Mouse (Mus musculus): ENCODE data around the gene Prune2. TPM values are rescaled to one million over a fixed set of nuclear protein-coding genes. Genes with fewer than 3 reads are reported as not detected.
A peak's percentile ranks its signal among the peaks of the same experiment; 100 is the strongest.

Prune2 gene
- polyA plus RNA-seq, 1 experiment, result 0.48 TPM

DNA sequence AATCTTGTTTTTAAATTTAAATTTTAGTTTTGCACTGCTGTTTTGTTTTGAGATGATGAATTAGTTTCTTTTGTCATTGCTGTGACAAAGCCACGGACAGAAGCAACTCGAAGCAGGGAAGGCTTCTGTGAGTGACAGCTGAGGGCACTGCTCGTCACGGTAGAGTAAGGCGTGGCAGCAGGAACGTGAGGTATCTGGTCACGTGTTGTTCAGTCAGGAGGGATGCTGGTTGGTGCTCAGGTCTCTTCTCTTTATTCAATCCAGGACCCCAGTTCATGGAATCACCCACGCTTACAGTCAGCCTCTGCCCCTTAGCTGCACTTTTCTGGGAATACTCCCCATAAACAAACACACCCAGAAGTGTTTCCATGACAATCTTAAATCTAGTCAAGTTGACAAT is 38.3 kb downstream of the Prune2 start:
- no peak overlapping the region for H3K4me3 ChIP-seq (ENCODE audit: insufficient read depth, low read depth, low read length)
- WGBS, result 76% methylated on average over 8 of the region's 8 CpGs
- no peaks in the 10 kb centered on the region for H3K27me3 ChIP-seq (replicated peaks; ENCODE audit: control insufficient read depth, insufficient read depth, low read length)
- DNase-seq, result no peak
- H3K4me1 ChIP-seq (ENCODE audit: control insufficient read depth, insufficient read depth, low read length), result peaks cover 6% of the 10 kb centered on the region; the same call in 1 of the 2 replicates
- no peaks in the 10 kb centered on the region for H3K36me3 ChIP-seq (ENCODE audit: control insufficient read depth, insufficient read depth, low read length)
- TF ChIP-seq POLR2A (IDR thresholded peaks at IDR 0.05; ENCODE audit: low read depth, low read length), result no peak
- no peak for TF ChIP-seq CTCF (conservative IDR thresholded peaks at IDR 0.05; ENCODE audit: insufficient read depth, insufficient read length, low read depth, low read length)
- H3K27ac ChIP-seq (ENCODE audit: insufficient read depth, low read depth, low read length), result no peak overlapping the region

DNA sequence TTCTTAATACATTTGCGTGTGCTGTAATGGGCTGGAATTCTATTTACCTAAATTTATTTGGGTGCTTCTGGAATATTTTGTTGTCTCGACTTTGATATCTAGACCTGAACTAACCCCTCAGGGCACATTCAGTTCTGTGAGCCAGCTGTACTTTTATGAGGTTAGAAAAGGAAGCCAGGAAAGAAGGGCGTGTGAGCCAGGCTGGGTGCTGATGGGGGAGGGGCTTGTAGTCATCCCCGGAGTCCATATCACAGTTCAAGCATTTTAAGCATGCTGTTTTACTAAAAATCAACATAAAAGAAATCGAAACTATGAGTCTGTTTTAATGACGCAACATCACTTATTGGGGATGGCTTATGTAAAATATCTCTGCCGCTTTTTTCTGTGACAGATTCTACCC is 42.0 kb downstream of the Prune2 start:
- Histone ChIP-seq H3K36me3 (ENCODE audit: control insufficient read depth, insufficient read depth, low read length) (no peaks in the 10 kb centered on the region), H3K27me3 (replicated peaks; ENCODE audit: control insufficient read depth, insufficient read depth, low read length) (no peaks in the 10 kb centered on the region), H3K4me1 (ENCODE audit: control insufficient read depth, insufficient read depth, low read length) (peaks cover 6% of the 10 kb centered on the region; the same call in 1 of the 2 replicates), H3K27ac (ENCODE audit: insufficient read depth, low read depth, low read length) (no peak overlapping the region), H3K4me3 (ENCODE audit: insufficient read depth, low read depth, low read length) (no peak overlapping the region)
- no peak for TF ChIP-seq CTCF (conservative IDR thresholded peaks at IDR 0.05; ENCODE audit: insufficient read depth, insufficient read length, low read depth, low read length)
- no peak for TF ChIP-seq POLR2A (IDR thresholded peaks at IDR 0.05; ENCODE audit: low read depth, low read length)
- DNase-seq, result peak; percentile 13
- 47% methylated on average over 7 of the region's 7 CpGs for WGBS

DNA sequence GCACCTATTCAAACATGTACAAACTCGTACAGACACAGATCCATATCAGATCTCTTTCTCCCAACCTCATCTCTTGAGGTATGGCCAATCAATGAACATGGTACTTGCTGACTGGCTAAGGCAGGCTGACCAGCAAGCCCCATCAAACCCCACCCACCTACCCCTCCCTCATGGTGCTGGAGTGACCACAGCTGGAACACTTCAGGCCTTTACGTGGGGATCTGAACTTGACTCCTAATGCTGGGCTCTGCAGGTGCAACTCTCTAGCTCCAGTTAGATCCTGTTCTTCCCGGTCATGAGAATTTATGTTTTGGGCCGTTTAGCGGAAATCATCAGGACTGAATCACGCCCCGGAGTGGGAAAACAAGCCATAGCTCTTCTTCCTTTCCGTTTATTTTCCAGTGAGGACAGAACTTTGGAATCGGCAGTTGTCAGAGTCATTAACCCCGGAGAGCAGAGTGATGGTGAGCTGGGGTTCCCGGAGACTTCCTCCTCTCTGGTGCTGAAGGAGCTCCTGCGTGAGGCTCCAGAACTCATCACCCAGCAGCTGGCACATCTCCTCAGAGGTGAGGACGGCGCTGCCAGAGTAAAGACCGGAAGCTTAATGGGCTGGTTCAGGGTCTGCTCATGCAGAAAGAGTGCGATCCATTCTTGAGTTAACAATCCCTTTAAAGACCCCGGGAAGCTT is 50.4 kb downstream of the Prune2 start:
- DNase-seq, result no peak
- no peak for TF ChIP-seq CTCF (conservative IDR thresholded peaks at IDR 0.05; ENCODE audit: insufficient read depth, insufficient read length, low read depth, low read length)
- no peak for TF ChIP-seq POLR2A (IDR thresholded peaks at IDR 0.05; ENCODE audit: low read depth, low read length)
- 19% methylated on average over 17 of the region's 17 CpGs for WGBS
- Histone ChIP-seq H3K4me1 (ENCODE audit: control insufficient read depth, insufficient read depth, low read length) (no peaks in the 10 kb centered on the region; the same call in 1 of the 2 replicates), H3K27ac (ENCODE audit: insufficient read depth, low read depth, low read length) (no peak overlapping the region), H3K4me3 (ENCODE audit: insufficient read depth, low read depth, low read length) (no peak overlapping the region), H3K27me3 (replicated peaks; ENCODE audit: control insufficient read depth, insufficient read depth, low read length) (no peaks in the 10 kb centered on the region; the same call in 1 of the 2 replicates), H3K36me3 (ENCODE audit: control insufficient read depth, insufficient read depth, low read length) (no peaks in the 10 kb centered on the region)

DNA sequence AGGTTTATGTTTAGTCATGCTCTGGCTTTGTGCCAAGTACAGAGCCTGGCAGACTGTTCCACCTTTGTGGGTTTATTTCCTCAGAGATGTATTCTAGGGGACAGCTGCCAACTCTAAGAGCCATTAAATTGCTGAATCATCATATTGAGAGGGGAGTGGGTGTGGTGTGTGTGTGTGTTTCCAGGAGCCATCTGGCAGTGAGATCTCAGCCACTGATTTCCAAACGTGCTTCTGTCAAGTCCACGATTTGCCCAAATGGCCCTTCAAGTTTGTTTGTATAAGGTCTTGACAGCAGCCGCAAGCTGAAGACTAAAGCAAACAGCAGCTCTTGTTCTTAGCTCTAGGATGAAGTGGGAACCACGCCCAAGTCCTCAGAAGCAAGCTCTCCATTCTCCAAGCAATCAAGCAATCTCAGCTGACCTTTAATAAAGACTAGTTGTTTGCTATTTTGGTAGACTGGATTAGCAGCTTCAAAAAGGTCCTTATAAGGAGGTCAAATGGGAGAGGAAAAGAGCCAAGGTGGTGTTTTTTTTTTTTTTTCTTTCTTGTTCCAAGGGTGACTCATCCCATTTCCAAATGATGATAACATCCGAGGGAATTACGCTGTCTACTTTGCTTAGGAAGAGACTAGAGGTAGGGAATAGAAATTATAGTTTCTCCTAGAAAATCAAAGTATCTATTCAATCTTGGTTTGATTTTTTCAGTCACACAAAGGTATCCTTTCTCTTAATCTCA is 55.5 kb downstream of the Prune2 start:
- 28% methylated on average over 6 of the region's 6 CpGs for whole genome bisulfite sequencing

DNA sequence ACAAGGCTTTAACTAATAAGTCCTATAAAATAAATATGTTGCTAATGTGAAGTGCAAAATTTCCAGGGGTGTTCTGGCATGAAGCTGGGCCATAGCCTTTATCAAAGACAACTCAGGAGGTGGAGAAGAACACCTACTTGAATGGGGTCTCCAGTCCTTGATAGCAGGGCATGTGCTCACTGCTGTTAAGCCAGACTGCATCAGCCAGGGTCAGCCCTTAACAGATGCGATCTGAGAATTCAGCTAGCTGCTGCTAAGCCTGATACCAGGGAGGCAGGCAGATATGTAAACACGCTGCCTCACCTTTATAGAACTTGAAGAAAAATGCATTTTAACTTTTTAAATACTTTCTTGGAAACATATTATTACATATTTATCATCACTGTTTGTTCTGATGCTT is 57.2 kb downstream of the Prune2 start:
- 82% methylated on average over 2 of the region's 2 CpGs for WGBS
- no peaks in the 10 kb centered on the region; the same call in 1 of the 2 replicates for H3K4me1 ChIP-seq (ENCODE audit: control insufficient read depth, insufficient read depth, low read length)
- H3K27me3 ChIP-seq (replicated peaks; ENCODE audit: control insufficient read depth, insufficient read depth, low read length), result no peaks in the 10 kb centered on the region; the same call in 1 of the 2 replicates
- no peak for DNase-seq
- no peak overlapping the region for H3K27ac ChIP-seq (ENCODE audit: insufficient read depth, low read depth, low read length)
- no peaks in the 10 kb centered on the region for H3K36me3 ChIP-seq (ENCODE audit: control insufficient read depth, insufficient read depth, low read length)
- H3K4me3 ChIP-seq (ENCODE audit: insufficient read depth, low read depth, low read length), result no peak overlapping the region
- TF ChIP-seq CTCF (conservative IDR thresholded peaks at IDR 0.05; ENCODE audit: insufficient read depth, insufficient read length, low read depth, low read length), result no peak
- TF ChIP-seq POLR2A (IDR thresholded peaks at IDR 0.05; ENCODE audit: low read depth, low read length), result no peak

More for the DNA sequence above, 55.5 kb downstream of the Prune2 start:
- Histone ChIP-seq H3K36me3 (ENCODE audit: control insufficient read depth, insufficient read depth, low read length) (no peaks in the 10 kb centered on the region), H3K27me3 (replicated peaks; ENCODE audit: control insufficient read depth, insufficient read depth, low read length) (no peaks in the 10 kb centered on the region; the same call in 1 of the 2 replicates), H3K4me3 (ENCODE audit: insufficient read depth, low read depth, low read length) (no peak overlapping the region), H3K4me1 (ENCODE audit: control insufficient read depth, insufficient read depth, low read length) (no peaks in the 10 kb centered on the region; the same call in 1 of the 2 replicates), H3K27ac (ENCODE audit: insufficient read depth, low read depth, low read length) (no peak overlapping the region)
- peak; percentile 40 for DNase-seq
- TF ChIP-seq POLR2A (IDR thresholded peaks at IDR 0.05; ENCODE audit: low read depth, low read length) (no peak), CTCF (conservative IDR thresholded peaks at IDR 0.05; ENCODE audit: insufficient read depth, insufficient read length, low read depth, low read length) (no peak)

DNA sequence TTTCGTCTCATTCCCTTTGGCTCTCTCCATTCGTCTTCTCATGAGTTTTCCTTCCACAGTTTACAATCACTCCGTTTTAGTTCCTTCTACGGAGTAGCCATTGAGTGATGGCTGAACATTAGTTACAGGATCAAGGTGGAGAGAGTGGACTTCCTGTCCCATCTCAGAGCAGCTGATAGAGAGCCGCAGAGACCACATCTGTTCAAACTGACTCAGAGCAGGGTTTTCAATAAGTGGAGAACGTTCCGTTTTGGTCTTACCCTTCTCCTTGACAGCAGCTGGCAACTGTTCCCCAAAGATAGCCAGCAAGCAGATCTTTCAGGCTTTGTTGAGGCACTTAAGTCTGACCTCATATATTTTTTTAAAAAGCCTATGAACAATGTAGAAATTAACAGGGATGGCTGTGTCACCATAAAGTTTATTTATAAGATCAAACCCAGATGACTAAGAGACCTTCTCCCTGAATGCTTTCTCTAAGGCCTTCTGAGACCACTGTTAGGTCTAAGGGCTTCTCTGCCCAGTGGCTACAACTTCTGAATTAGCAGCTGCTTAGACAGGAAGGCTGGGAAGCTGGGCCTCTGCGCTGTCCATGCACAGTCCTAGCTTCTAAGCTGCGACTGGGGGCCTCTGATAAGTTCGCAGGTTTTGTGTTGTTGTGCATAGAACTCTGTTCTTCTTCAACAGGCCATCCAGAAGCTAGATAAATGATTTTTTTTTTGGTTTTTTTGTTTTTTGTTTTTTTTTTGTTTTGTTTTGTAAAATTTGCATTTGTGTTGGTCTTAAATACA is 58.6 kb downstream of the Prune2 start:
- Histone ChIP-seq H3K4me1 (ENCODE audit: control insufficient read depth, insufficient read depth, low read length) (no peaks in the 10 kb centered on the region; the same call in 1 of the 2 replicates), H3K36me3 (ENCODE audit: control insufficient read depth, insufficient read depth, low read length) (no peaks in the 10 kb centered on the region), H3K27me3 (replicated peaks; ENCODE audit: control insufficient read depth, insufficient read depth, low read length) (no peaks in the 10 kb centered on the region), H3K4me3 (ENCODE audit: insufficient read depth, low read depth, low read length) (no peak overlapping the region), H3K27ac (ENCODE audit: insufficient read depth, low read depth, low read length) (no peak overlapping the region)
- 73% methylated on average over 10 of the region's 10 CpGs for WGBS
- no peak for TF ChIP-seq POLR2A (IDR thresholded peaks at IDR 0.05; ENCODE audit: low read depth, low read length)
- TF ChIP-seq CTCF (conservative IDR thresholded peaks at IDR 0.05; ENCODE audit: insufficient read depth, insufficient read length, low read depth, low read length), result no peak
- DNase-seq, result no peak
